Mouse (Mus musculus): ENCODE data around the gene Nrg3. TPM values are rescaled to one million over a fixed set of nuclear protein-coding genes. Genes with fewer than 3 reads are reported as not detected.

Gene Nrg3
- polyA plus RNA-seq, 1 experiment, result not detected

DNA sequence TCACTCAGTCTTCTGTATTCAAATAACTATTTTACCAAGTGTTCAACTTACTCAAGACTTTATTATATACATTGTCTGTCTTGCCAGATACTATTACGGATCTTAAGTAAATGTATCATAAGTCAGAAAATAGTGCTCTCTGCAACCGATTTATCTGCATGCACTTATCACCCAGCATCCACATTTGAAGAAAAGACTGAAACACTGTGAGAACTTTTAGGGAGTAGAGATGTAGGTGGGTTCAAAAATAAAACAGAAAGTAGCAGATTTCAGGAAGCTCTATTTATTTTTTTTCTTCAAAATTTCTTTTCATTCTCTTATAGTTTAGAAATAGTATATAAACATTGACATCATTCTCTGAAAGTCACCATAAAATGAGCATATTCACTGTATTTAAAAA is 449.8 kb downstream of the Nrg3 start:
- Histone ChIP-seq H3K4me3 (ENCODE audit: insufficient read depth, low read length) (no peak overlapping the region), H3K4me1 (ENCODE audit: control insufficient read depth, insufficient read depth, low read length) (no peaks in the 10 kb centered on the region), H3K27ac (ENCODE audit: insufficient read depth, low read depth, low read length) (no peak overlapping the region)
- no peak for TF ChIP-seq CTCF (IDR thresholded peaks at IDR 0.05; ENCODE audit: low read depth, low read length)
- no peak for TF ChIP-seq POLR2A (IDR thresholded peaks at IDR 0.05; ENCODE audit: borderline replicate concordance, low read depth, low read length)

- no peak for TF ChIP-seq POLR2A (IDR thresholded peaks at IDR 0.05; ENCODE audit: borderline replicate concordance, low read depth, low read length)
- TF ChIP-seq CTCF (IDR thresholded peaks at IDR 0.05; ENCODE audit: low read depth, low read length), result no peak
- Histone ChIP-seq H3K27ac (ENCODE audit: insufficient read depth, low read depth, low read length) (no peak overlapping the region), H3K4me3 (ENCODE audit: insufficient read depth, low read length) (no peak overlapping the region), H3K4me1 (ENCODE audit: control insufficient read depth, insufficient read depth, low read length) (no peaks in the 10 kb centered on the region)
Observed at GRCm38 (mm10) chr14:39014126-39014525, 458.8 kb downstream of the Nrg3 start.

GRCm38 (mm10) chr14:38997843-38998242 is 475.0 kb downstream of the Nrg3 start:
- Histone ChIP-seq H3K4me3 (ENCODE audit: insufficient read depth, low read length) (no peak overlapping the region), H3K27ac (ENCODE audit: insufficient read depth, low read depth, low read length) (no peak overlapping the region), H3K4me1 (ENCODE audit: control insufficient read depth, insufficient read depth, low read length) (no peaks in the 10 kb centered on the region)
- TF ChIP-seq CTCF (IDR thresholded peaks at IDR 0.05; ENCODE audit: low read depth, low read length) (no peak), POLR2A (IDR thresholded peaks at IDR 0.05; ENCODE audit: borderline replicate concordance, low read depth, low read length) (no peak)

DNA sequence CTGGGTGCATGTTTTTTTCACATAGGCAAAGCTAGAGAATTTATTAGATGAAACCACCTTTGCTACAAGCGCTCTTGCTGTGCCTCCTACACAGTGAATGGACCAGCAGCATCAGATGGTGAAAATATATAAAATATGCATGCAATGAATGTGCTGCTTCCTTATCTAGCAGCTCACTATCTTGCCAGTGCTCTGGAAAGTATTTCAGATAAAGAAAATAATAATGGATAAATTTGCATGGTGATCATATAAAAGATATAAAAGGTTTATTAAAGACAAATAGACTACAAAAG is 480.4 kb downstream of the Nrg3 start:
- no peaks in the 10 kb centered on the region for H3K4me1 ChIP-seq (ENCODE audit: control insufficient read depth, insufficient read depth, low read length)
- H3K27ac ChIP-seq (ENCODE audit: insufficient read depth, low read depth, low read length), result no peak overlapping the region
- TF ChIP-seq CTCF (IDR thresholded peaks at IDR 0.05; ENCODE audit: low read depth, low read length) (no peak), POLR2A (IDR thresholded peaks at IDR 0.05; ENCODE audit: borderline replicate concordance, low read depth, low read length) (no peak)
- no peak overlapping the region for H3K4me3 ChIP-seq (ENCODE audit: insufficient read depth, low read length)

DNA sequence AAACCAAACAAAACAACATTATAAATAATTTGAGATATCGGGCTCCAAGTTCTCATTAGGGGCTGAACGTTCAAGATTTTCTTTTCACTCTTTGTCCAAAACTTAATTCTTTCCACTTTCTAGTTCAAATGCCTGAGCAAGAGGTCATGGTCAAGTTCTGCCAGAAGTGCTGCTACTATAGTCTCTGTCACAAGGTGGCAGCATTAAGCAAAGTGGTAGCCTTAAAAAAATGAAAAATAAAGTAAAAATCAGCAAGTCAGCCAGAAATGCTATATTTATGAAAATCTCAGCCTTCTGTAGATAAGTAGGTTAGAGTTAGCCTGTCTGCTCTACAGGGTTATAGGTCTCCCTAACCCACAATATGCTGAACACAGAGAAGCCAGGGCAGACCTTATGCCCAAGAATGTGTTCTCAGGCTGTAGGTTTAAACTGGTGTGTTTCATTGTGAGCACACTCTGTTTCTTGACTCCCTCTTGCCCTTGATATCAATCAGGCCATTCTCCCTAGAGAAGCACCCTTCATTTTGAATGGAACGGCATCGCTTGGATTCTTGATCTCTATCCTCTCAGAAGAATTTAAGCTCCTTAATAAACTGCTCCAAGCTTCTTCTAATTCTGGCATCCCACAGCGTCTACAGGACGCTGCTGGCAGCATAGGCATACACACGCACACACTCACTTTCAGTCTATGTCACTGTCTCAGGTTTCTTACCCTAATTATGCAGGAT is 480.9 kb downstream of the Nrg3 start:
- Histone ChIP-seq H3K4me3 (ENCODE audit: insufficient read depth, low read length) (no peak overlapping the region), H3K4me1 (ENCODE audit: control insufficient read depth, insufficient read depth, low read length) (no peaks in the 10 kb centered on the region), H3K27ac (ENCODE audit: insufficient read depth, low read depth, low read length) (no peak overlapping the region)
- TF ChIP-seq POLR2A (IDR thresholded peaks at IDR 0.05; ENCODE audit: borderline replicate concordance, low read depth, low read length) (no peak), CTCF (IDR thresholded peaks at IDR 0.05; ENCODE audit: low read depth, low read length) (no peak)

DNA sequence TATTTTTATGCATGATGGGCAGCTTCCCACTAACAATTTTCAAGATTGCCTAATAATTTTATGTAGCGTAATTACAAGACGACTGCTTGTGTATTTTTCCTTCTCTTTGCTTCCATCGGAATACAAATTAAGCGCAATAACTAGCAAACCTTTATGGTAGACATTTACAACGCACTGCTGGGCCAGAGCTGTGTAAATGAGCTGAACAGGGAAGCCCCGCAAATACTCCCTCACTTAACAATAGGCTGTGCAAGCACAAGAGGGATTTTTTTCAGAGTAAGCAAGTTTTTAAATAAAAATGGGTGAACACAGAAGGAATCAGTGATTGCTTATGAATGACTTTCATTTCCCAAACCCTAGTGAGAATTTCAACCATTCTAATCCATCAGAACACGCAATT is 513.5 kb downstream of the Nrg3 start:
- Histone ChIP-seq H3K4me3 (ENCODE audit: insufficient read depth, low read length) (no peak overlapping the region), H3K27ac (ENCODE audit: insufficient read depth, low read depth, low read length) (no peak overlapping the region), H3K4me1 (ENCODE audit: control insufficient read depth, insufficient read depth, low read length) (no peaks in the 10 kb centered on the region)
- TF ChIP-seq CTCF (IDR thresholded peaks at IDR 0.05; ENCODE audit: low read depth, low read length) (no peak), POLR2A (IDR thresholded peaks at IDR 0.05; ENCODE audit: borderline replicate concordance, low read depth, low read length) (no peak)

DNA sequence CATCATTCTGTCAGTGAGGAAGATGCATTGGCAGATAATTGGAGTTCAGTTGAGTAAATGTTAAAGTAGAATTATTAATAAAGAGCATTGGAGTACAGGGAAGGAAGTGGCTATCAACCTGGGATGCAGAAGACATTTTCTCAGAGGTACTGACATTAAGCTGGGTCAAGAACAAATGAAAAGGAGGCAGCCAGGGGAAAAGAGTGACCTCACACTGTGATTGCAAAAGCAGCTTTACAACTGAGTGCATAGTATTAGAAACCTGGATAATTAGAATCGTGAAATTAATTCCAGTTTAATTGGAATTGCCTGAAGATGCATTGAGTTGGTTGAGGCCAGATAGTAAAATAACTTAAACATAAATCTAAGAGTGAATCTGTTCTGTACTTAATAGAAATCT is 535.4 kb downstream of the Nrg3 start:
- Histone ChIP-seq H3K4me1 (ENCODE audit: control insufficient read depth, insufficient read depth, low read length) (no peaks in the 10 kb centered on the region), H3K4me3 (ENCODE audit: insufficient read depth, low read length) (no peak overlapping the region), H3K27ac (ENCODE audit: insufficient read depth, low read depth, low read length) (no peak overlapping the region)
- TF ChIP-seq CTCF (IDR thresholded peaks at IDR 0.05; ENCODE audit: low read depth, low read length), result no peak
- no peak for TF ChIP-seq POLR2A (IDR thresholded peaks at IDR 0.05; ENCODE audit: borderline replicate concordance, low read depth, low read length)

GRCm38 (mm10) chr14:38936483-38937054 is 536.3 kb downstream of the Nrg3 start:
- Histone ChIP-seq H3K4me3 (ENCODE audit: insufficient read depth, low read length) (no peak overlapping the region), H3K4me1 (ENCODE audit: control insufficient read depth, insufficient read depth, low read length) (no peaks in the 10 kb centered on the region), H3K27ac (ENCODE audit: insufficient read depth, low read depth, low read length) (no peak overlapping the region)
- TF ChIP-seq POLR2A (IDR thresholded peaks at IDR 0.05; ENCODE audit: borderline replicate concordance, low read depth, low read length) (no peak), CTCF (IDR thresholded peaks at IDR 0.05; ENCODE audit: low read depth, low read length) (no peak)

DNA sequence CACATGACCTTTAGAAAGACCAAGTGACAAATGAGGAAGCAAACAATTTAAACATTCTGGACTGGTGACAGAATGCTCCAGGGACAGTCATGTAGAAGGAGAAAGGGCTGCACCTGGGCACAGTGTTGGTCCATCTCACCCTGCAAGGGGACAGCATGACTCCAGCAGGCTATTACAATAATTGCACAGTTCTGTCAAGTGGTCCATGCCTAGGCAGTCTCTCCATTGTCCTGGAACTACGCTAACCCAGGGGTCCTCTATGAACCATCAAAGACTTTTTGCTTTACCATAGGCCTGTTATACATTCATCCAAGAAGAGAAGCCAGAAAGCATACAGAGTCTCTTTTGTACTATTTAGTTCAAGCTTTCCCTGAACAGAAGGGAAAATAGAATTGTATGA is 549.2 kb downstream of the Nrg3 start:
- H3K4me3 ChIP-seq (ENCODE audit: insufficient read depth, low read length), result no peak overlapping the region
- no peaks in the 10 kb centered on the region for H3K4me1 ChIP-seq (ENCODE audit: control insufficient read depth, insufficient read depth, low read length)
- no peak overlapping the region for H3K27ac ChIP-seq (ENCODE audit: insufficient read depth, low read depth, low read length)
- TF ChIP-seq CTCF (IDR thresholded peaks at IDR 0.05; ENCODE audit: low read depth, low read length), result no peak
- TF ChIP-seq POLR2A (IDR thresholded peaks at IDR 0.05; ENCODE audit: borderline replicate concordance, low read depth, low read length), result no peak

GRCm38 (mm10) chr14:38920800-38921199 is 552.1 kb downstream of the Nrg3 start:
- H3K4me3 ChIP-seq (ENCODE audit: insufficient read depth, low read length), result no peak overlapping the region
- TF ChIP-seq CTCF (IDR thresholded peaks at IDR 0.05; ENCODE audit: low read depth, low read length) (no peak), POLR2A (IDR thresholded peaks at IDR 0.05; ENCODE audit: borderline replicate concordance, low read depth, low read length) (no peak)
- H3K4me1 ChIP-seq (ENCODE audit: control insufficient read depth, insufficient read depth, low read length), result no peaks in the 10 kb centered on the region
- no peak overlapping the region for H3K27ac ChIP-seq (ENCODE audit: insufficient read depth, low read depth, low read length)

Measured in bone marrow macrophage, adult 2 months (primary cell).